ENCODE assay signal across 8 mouse cellular contexts in the genomic region with DNA sequence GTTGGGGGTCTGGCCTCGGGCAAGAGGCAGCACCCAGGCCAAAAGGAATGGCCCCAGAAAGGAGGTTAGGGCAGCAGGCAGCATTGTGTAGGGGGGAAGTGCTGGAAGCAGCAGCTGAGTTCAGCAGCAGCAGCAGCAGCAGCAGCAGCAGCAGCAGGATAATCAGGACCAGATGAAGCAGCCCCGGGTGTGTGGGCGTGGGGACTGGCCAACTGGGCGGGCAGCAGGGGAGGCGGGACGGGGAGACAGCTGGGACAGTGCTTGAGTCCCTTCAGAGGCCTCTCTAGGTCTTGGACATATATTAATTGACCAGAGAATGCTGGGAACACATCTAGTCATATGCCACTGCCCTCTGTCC. TPM values are rescaled to one million over a fixed set of nuclear protein-coding genes. Genes with fewer than 3 reads are reported as not detected.
DNase-seq lines count a peak whose midpoint lies in the region; ATAC-seq and TF ChIP-seq lines count a peak whose summit lies in the region.

No protein-coding gene starts in this region.

- WGBS in heart, embryonic 11.5 days (ENCODE audit: insufficient replicate concordance), result 8% methylated on average over 6 of the region's 6 CpGs
- 10% methylated on average over 6 of the region's 6 CpGs for WGBS in kidney, embryonic 14.5 days

- H3K36me3 ChIP-seq in E14TG2a.4 (ENCODE audit: insufficient read depth, low read length), result peaks cover 18% of the 10 kb centered on the region
- peaks cover 8% of the 10 kb centered on the region for H3K36me3 ChIP-seq in heart, embryonic 11.5 days (ENCODE audit: control insufficient read depth, insufficient read depth, low read length)
- peaks cover 12% of the 10 kb centered on the region; the same call in 1 of the 2 replicates for H3K36me3 ChIP-seq in kidney, embryonic 14.5 days (ENCODE audit: control insufficient read depth, insufficient read depth, low read length)

- H3K4me3 ChIP-seq in E14TG2a.4 (replicated peaks; ENCODE audit: low read length), result peak overlapping the region; percentile 80
- peak overlapping the region; percentile 48 for H3K4me3 ChIP-seq in brown adipose tissue, adult 24 weeks (ENCODE audit: insufficient read depth, low read depth, low read length)
- peak overlapping the region; percentile 38 for H3K4me3 ChIP-seq in heart, embryonic 11.5 days (ENCODE audit: low read depth, low read length)
- peak overlapping the region; percentile 35 for H3K4me3 ChIP-seq in kidney, embryonic 14.5 days (ENCODE audit: low read length)

- TF ChIP-seq CTCF in E14TG2a.4 (conservative IDR thresholded peaks at IDR 0.05; ENCODE audit: low read length), result no peak

- peaks cover 89% of the 10 kb centered on the region for H3K4me1 ChIP-seq in E14TG2a.4 (replicated peaks; ENCODE audit: low read depth, low read length)
- peaks cover 20% of the 10 kb centered on the region for H3K4me1 ChIP-seq in brown adipose tissue, adult 24 weeks (ENCODE audit: control insufficient read depth, insufficient read depth, insufficient read length, low read length)
- H3K4me1 ChIP-seq in heart, embryonic 11.5 days (ENCODE audit: control insufficient read depth, insufficient read depth, low read length), result peaks cover 41% of the 10 kb centered on the region
- H3K4me1 ChIP-seq in kidney, embryonic 14.5 days (ENCODE audit: control insufficient read depth, insufficient read depth, low read length), result peaks cover 52% of the 10 kb centered on the region

- H3K27me3 ChIP-seq in E14TG2a.4 (ENCODE audit: insufficient read depth, low read length), result no peaks in the 10 kb centered on the region
- H3K27me3 ChIP-seq in heart, embryonic 11.5 days (ENCODE audit: control insufficient read depth, insufficient read depth, low read length), result no peaks in the 10 kb centered on the region
- no peaks in the 10 kb centered on the region for H3K27me3 ChIP-seq in kidney, embryonic 14.5 days (ENCODE audit: control insufficient read depth, insufficient read depth, low read length)

- peak overlapping the region; percentile 83 for H3K27ac ChIP-seq in brown adipose tissue, adult 24 weeks (replicated peaks; ENCODE audit: low read depth, low read length)
- H3K27ac ChIP-seq in heart, embryonic 11.5 days (ENCODE audit: low read depth, low read length), result peak overlapping the region; percentile 84
- peak overlapping the region; percentile 91 for H3K27ac ChIP-seq in kidney, embryonic 14.5 days (ENCODE audit: low read depth, low read length)

- DNase-seq in lung, postnatal 14 days, result peak; percentile 61
- DNase-seq in urinary bladder, postnatal 4 days (ENCODE audit: low spot score in 2 of 2), result peak; percentile 74 to 80
- DNase-seq in spleen, postnatal 4 days (ENCODE audit: low spot score in 2 of 2), result no peak

- peak overlapping the region; percentile 11 for H3K9ac ChIP-seq in heart, embryonic 11.5 days (ENCODE audit: low read depth, low read length)
- peak overlapping the region; percentile 44; the same call in 1 of the 2 replicates for H3K9ac ChIP-seq in kidney, embryonic 14.5 days (ENCODE audit: low read depth, low read length)

- no peaks in the 10 kb centered on the region for H3K9me3 ChIP-seq in E14TG2a.4 (ENCODE audit: low read length)
- H3K9me3 ChIP-seq in heart, embryonic 11.5 days (replicated peaks; ENCODE audit: control insufficient read depth, low read length), result no peaks in the 10 kb centered on the region
- H3K9me3 ChIP-seq in kidney, embryonic 14.5 days (ENCODE audit: control insufficient read depth, low read length), result no peaks in the 10 kb centered on the region

- peak overlapping the region; percentile 66 for H3K4me2 ChIP-seq in heart, embryonic 11.5 days
- H3K4me2 ChIP-seq in kidney, embryonic 14.5 days (replicated peaks; ENCODE audit: low read depth, low read length), result peak overlapping the region; percentile 49

- ATAC-seq in heart, embryonic 11.5 days (replicated peaks; ENCODE audit: insufficient number of reproducible peaks, low FRiP score, low TSS enrichment), result 0 out of 2 replicates have a peak, but pooled peaks have one; percentile 13
- peak; percentile 51 for ATAC-seq in kidney, embryonic 14.5 days (ENCODE audit: low FRiP score, low TSS enrichment)
- ATAC-seq in activated CD4-positive, CD25-positive, alpha-beta regulatory T cell, adult 4 months, result no peak

RNA-seq across cellular contexts. Expression of gene Pcolce, which starts 2.4 kb away (rescaled TPM):
- polyA plus RNA-seq in brown adipose tissue, adult 24 weeks (2012; ENCODE audit: insufficient read depth, insufficient read length, missing spikeins), result 66.8 and 89.9 TPM in 2 replicates
- polyA plus RNA-seq in heart, embryonic 11.5 days (2014; fragmentation: Nextera tagmentation; extraction: Ambion mirVana), result 120 and 134 TPM in 2 replicates
- 96.0 and 97.6 TPM in 2 replicates for polyA plus RNA-seq in kidney, embryonic 14.5 days (2014; fragmentation: Nextera tagmentation; extraction: Ambion mirVana)
- under 1 TPM in 1 of 2 experiments, not detected in 1; 0.53 TPM for polyA plus RNA-seq in activated CD4-positive, CD25-positive, alpha-beta regulatory T cell, adult 4 months (2017; shearing (Covaris generic))

RNA-seq across cellular contexts. Expression of gene Mospd3, which starts 10.4 kb away (rescaled TPM):
- polyA plus RNA-seq in brown adipose tissue, adult 24 weeks (2012; ENCODE audit: insufficient read depth, insufficient read length, missing spikeins), result 31.1 and 45.9 TPM in 2 replicates
- 13.9 and 16.0 TPM in 2 replicates for polyA plus RNA-seq in heart, embryonic 11.5 days (2014; fragmentation: Nextera tagmentation; extraction: Ambion mirVana)
- polyA plus RNA-seq in kidney, embryonic 14.5 days (2014; fragmentation: Nextera tagmentation; extraction: Ambion mirVana), result 25.4 and 27.6 TPM in 2 replicates
- polyA plus RNA-seq in activated CD4-positive, CD25-positive, alpha-beta regulatory T cell, adult 4 months (2017; shearing (Covaris generic)), result 10 to 100 TPM; 33.2 to 38.8 TPM

RNA-seq across cellular contexts. Expression of gene Fbxo24, which starts 17.6 kb away (rescaled TPM):
- not detected in 2 replicates for polyA plus RNA-seq in brown adipose tissue, adult 24 weeks (2012; ENCODE audit: insufficient read depth, insufficient read length, missing spikeins)
- not detected in 2 replicates for polyA plus RNA-seq in heart, embryonic 11.5 days (2014; fragmentation: Nextera tagmentation; extraction: Ambion mirVana)
- not detected in 2 replicates for polyA plus RNA-seq in kidney, embryonic 14.5 days (2014; fragmentation: Nextera tagmentation; extraction: Ambion mirVana)
- polyA plus RNA-seq in activated CD4-positive, CD25-positive, alpha-beta regulatory T cell, adult 4 months (2017; shearing (Covaris generic)), result under 1 TPM in 1 of 2 experiments, not detected in 1; 0.33 TPM

RNA-seq across cellular contexts. Expression of gene Lrch4, which starts 17.7 kb away (rescaled TPM):
- 11.5 and 13.6 TPM in 2 replicates for polyA plus RNA-seq in brown adipose tissue, adult 24 weeks (2012; ENCODE audit: insufficient read depth, insufficient read length, missing spikeins)
- polyA plus RNA-seq in heart, embryonic 11.5 days (2014; fragmentation: Nextera tagmentation; extraction: Ambion mirVana), result 26.0 and 28.0 TPM in 2 replicates
- 37.6 and 43.2 TPM in 2 replicates for polyA plus RNA-seq in kidney, embryonic 14.5 days (2014; fragmentation: Nextera tagmentation; extraction: Ambion mirVana)
- polyA plus RNA-seq in activated CD4-positive, CD25-positive, alpha-beta regulatory T cell, adult 4 months (2017; shearing (Covaris generic)), result 10 to 100 TPM; 61.6 to 68.6 TPM

RNA-seq across cellular contexts. Expression of gene Gm20605, which starts 17.8 kb away (rescaled TPM):
- polyA plus RNA-seq in brown adipose tissue, adult 24 weeks (2012; ENCODE audit: insufficient read depth, insufficient read length, missing spikeins), result 0.95 and 2.3 TPM in 2 replicates
- polyA plus RNA-seq in heart, embryonic 11.5 days (2014; fragmentation: Nextera tagmentation; extraction: Ambion mirVana), result 5.9 and 6.5 TPM in 2 replicates
- 5.7 and 12.5 TPM in 2 replicates for polyA plus RNA-seq in kidney, embryonic 14.5 days (2014; fragmentation: Nextera tagmentation; extraction: Ambion mirVana)
- polyA plus RNA-seq in activated CD4-positive, CD25-positive, alpha-beta regulatory T cell, adult 4 months (2017; shearing (Covaris generic)), result 10 to 100 TPM in 1 of 2 experiments, 1 to 10 TPM in 1; 8.1 to 10.2 TPM

Comparison
In these comparisons a context has a peak if more than half of its experiments do, and no peak if none do; other contexts are left out.
1. DNase-seq: peak in lung, postnatal 14 days (single experiment) and urinary bladder, postnatal 4 days (2 of 2); none in spleen, postnatal 4 days (0 of 2).
2. RNA of gene Pcolce, which starts 2.4 kb away (polyA plus RNA-seq): 120 to 134 TPM in heart, embryonic 11.5 days, 96.0 to 97.6 TPM in kidney, embryonic 14.5 days and 66.8 to 89.9 TPM in brown adipose tissue, adult 24 weeks; 0.53 TPM in activated CD4-positive, CD25-positive, alpha-beta regulatory T cell, adult 4 months; every median in the first group is over 10 times any median in the second.
3. Peak in every context shown above with its lines, with median percentiles within 50 percentile points of each other: H3K4me3 ChIP-seq and H3K27ac ChIP-seq.